Mouse (Mus musculus) kidney, embryonic 15.5 days (tissue): ENCODE measurements at regions not wholly inside any gene's neighbourhood (a gene's known extent, or its start where the extent isn't known, plus 50 kb on each side); places are given as distances from the start of the nearest gene placed in this dataset.

ENCODE experiments used
- ATAC-seq: fragments of 200-750 bp; cut with Nextera tagmentation; replicated peaks from 2 replicates; pipeline ENCODE4 v1.8.0; 2017; ENCODE audit warnings: moderate TSS enrichment; ENCODE audit not compliant: low FRiP score
- H3K27ac ChIP-seq: fragments of 300-500 bp; sonication (generic); 2 replicates; pipeline ENCODE4 v1.5.1; 2015; ENCODE audit warnings: mild to moderate bottlenecking, inconsistent platforms
- H3K27me3 ChIP-seq: fragments of 300-500 bp; sonication (generic); 2 replicates; pipeline ENCODE4 v1.6.1; 2015; ENCODE audit warnings: inconsistent platforms
- H3K36me3 ChIP-seq: fragments of 300-500 bp; sonication (generic); 2 replicates; pipeline ENCODE4 v1.6.1; 2015; ENCODE audit warnings: inconsistent platforms
- H3K4me1 ChIP-seq: fragments of 300-500 bp; sonication (generic); 2 replicates; pipeline ENCODE4 v1.6.1; 2015; ENCODE audit warnings: inconsistent platforms
- H3K4me2 ChIP-seq: fragments of 300-500 bp; sonication (generic); 2 replicates; pipeline ENCODE4 v1.6.1; 2015; ENCODE audit warnings: moderate library complexity, mild to moderate bottlenecking, inconsistent platforms
- H3K4me3 ChIP-seq: fragments of 300-500 bp; sonication (generic); replicated peaks from 2 replicates; pipeline ENCODE4 v1.5.1; 2015; ENCODE audit warnings: mild to moderate bottlenecking, inconsistent platforms
- H3K9ac ChIP-seq: fragments of 300-500 bp; sonication (generic); 2 replicates; pipeline ENCODE4 v1.6.1; 2015; ENCODE audit warnings: mild to moderate bottlenecking, inconsistent platforms
- H3K9me3 ChIP-seq: fragments of 300-500 bp; sonication (generic); replicated peaks from 2 replicates; pipeline ENCODE4 v1.6.1; 2016; ENCODE audit warnings: inconsistent platforms
- WGBS: fragments of 180-500 bp; shearing (Covaris S2); methylation state at CpG from one replicate; pipeline ENCODE4 v1.1.7; 2015; ENCODE audit warnings: mixed read lengths; 5-methylcytosine and 5-hydroxymethylcytosine counted together

- Histone ChIP-seq H3K4me1 (peaks cover 43% of the 10 kb centered on the region), H3K4me2 (peak overlapping the region; percentile 52), H3K27me3 (no peaks in the 10 kb centered on the region), H3K36me3 (no peaks in the 10 kb centered on the region), H3K4me3 (no peak overlapping the region), H3K9ac (peak overlapping the region; percentile 42; the same call in 1 of the 2 replicates), H3K27ac (peak overlapping the region; percentile 87), H3K9me3 (no peaks in the 10 kb centered on the region)
- ATAC-seq: no peak; the same call in 1 of the 2 replicates
- 74% methylated on average over 12 of the region's 12 CpGs for WGBS
Observed at GRCm38 (mm10) chr13:37514641-37515305, 169.8 kb downstream of the Ly86 start.

- WGBS: 46% methylated on average over 14 of the region's 14 CpGs
- ATAC-seq: no peak
- no peaks in the 10 kb centered on the region for H3K36me3 ChIP-seq
Observed at GRCm38 (mm10) chr13:37517055-37517807, 172.2 kb downstream of the Ly86 start.

GRCm38 (mm10) chr13:37519948-37520347 is 174.9 kb downstream of the Ly86 start:
- H3K4me1 ChIP-seq: peaks cover 11% of the 10 kb centered on the region
- H3K4me3 ChIP-seq: no peak overlapping the region
- H3K9ac ChIP-seq: no peak overlapping the region
- no peak overlapping the region for H3K4me2 ChIP-seq
- 87% methylated on average over 3 of the region's 3 CpGs for WGBS
- no peaks in the 10 kb centered on the region for H3K36me3 ChIP-seq
- no peaks in the 10 kb centered on the region for H3K27me3 ChIP-seq
- ATAC-seq: no peak
- H3K27ac ChIP-seq: no peak overlapping the region
- no peaks in the 10 kb centered on the region for H3K9me3 ChIP-seq

More at GRCm38 (mm10) chr13:37517055-37517807, 172.2 kb downstream of the Ly86 start:
- Histone ChIP-seq H3K27me3 (no peaks in the 10 kb centered on the region), H3K9me3 (no peaks in the 10 kb centered on the region), H3K4me1 (peaks cover 31% of the 10 kb centered on the region), H3K9ac (no peak overlapping the region), H3K27ac (no peak overlapping the region), H3K4me3 (no peak overlapping the region), H3K4me2 (no peak overlapping the region)

- Histone ChIP-seq H3K27me3 (no peaks in the 10 kb centered on the region), H3K4me2 (no peak overlapping the region), H3K36me3 (no peaks in the 10 kb centered on the region), H3K9ac (no peak overlapping the region), H3K4me1 (peaks cover 19% of the 10 kb centered on the region), H3K4me3 (no peak overlapping the region), H3K9me3 (no peaks in the 10 kb centered on the region), H3K27ac (no peak overlapping the region)
- WGBS: 82% methylated on average over 15 of the region's 15 CpGs
- no peak for ATAC-seq
Observed at GRCm38 (mm10) chr13:37525097-37525726, 180.2 kb downstream of the Ly86 start.

DNA sequence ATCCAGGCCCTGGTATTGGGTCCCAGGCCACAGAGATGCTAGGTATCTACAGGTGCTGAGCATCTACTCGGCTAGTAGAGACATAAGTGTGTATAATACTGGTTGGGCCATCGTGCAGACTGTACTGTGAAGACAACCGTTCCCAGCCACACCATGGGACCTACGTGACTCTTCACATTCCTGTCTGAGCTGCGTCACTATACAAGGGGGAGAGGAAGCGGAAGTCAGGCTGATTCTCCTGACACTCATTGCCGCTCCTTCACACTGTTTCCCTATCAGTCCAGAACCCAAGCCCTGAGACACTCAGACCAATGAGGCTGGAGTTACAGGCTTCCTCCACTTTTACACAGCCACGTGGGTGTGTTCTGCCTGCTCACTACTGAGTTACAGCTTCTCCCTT is 181.1 kb downstream of the Ly86 start:
- no peaks in the 10 kb centered on the region for H3K9me3 ChIP-seq
- WGBS: 73% methylated on average over 8 of the region's 8 CpGs
- H3K27me3 ChIP-seq: no peaks in the 10 kb centered on the region
- no peak overlapping the region for H3K27ac ChIP-seq
- H3K4me3 ChIP-seq: no peak overlapping the region
- H3K36me3 ChIP-seq: no peaks in the 10 kb centered on the region
- no peak for ATAC-seq
- H3K4me1 ChIP-seq: peaks cover 19% of the 10 kb centered on the region
- no peak overlapping the region for H3K4me2 ChIP-seq
- no peak overlapping the region for H3K9ac ChIP-seq

GRCm38 (mm10) chr13:37528380-37528779 is 183.4 kb downstream of the Ly86 start:
- Histone ChIP-seq H3K4me2 (no peak overlapping the region), H3K9ac (no peak overlapping the region), H3K27me3 (no peaks in the 10 kb centered on the region), H3K9me3 (no peaks in the 10 kb centered on the region), H3K27ac (peak overlapping the region; percentile 34; the same call in 1 of the 2 replicates), H3K36me3 (no peaks in the 10 kb centered on the region), H3K4me3 (no peak overlapping the region), H3K4me1 (peaks cover 34% of the 10 kb centered on the region)
- ATAC-seq: no peak
- WGBS: 45% methylated on average over 9 of the region's 9 CpGs

DNA sequence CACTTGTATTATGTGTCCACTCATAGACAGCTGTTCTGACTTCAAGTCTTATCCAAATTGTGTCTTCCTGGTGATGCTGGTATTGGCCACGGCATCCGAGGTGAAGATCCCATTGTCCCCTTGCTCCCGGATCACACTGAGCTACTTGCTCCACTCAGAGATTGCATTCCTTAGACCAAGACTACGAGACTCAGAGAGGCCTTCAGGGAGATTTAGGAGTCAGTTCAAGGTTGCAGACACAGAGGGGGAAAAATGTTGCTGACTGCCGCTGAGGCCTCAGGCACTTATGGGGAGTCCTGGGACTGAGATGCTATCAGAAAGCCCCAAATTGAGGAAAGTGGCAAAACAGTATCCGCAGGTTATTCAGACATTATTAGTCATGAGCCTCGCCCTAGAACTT is 183.9 kb downstream of the Ly86 start:
- H3K9ac ChIP-seq: no peak overlapping the region
- 64% methylated on average over 7 of the region's 7 CpGs for WGBS
- ATAC-seq: no peak

DNA sequence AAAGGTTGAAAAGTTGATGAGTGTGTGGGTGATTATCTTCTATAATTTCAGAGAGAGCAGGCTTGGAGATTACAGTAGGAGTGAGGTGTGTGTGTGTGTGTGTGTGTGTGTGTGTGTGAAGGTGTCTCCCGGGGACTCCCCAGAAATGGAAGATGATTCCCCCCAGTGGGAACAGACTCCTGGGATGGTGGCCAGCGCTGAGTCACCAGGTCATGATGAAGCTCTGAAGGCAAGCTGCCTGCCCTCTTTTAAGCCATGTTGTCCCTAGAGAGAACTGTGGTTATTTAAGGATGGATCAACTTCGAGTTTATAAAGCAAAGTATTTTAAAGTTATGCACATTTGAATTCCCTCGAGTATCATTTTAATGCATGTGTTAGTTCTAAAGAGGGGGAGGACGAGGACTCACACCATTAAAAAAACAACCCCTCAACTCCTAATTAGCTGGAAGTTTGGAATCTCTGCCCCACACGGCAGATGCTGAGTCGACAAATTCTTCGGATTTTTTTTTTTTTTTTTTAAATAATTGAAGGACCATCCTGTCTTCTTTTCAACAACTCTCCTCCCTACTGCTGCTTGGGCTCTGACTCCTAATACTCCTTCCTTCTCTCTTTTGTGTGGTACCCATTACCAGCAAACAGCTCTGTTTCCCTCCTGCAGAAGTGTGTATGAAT is 186.6 kb downstream of the Ly86 start:
- no peak overlapping the region for H3K4me3 ChIP-seq
- ATAC-seq: no peak
- no peaks in the 10 kb centered on the region for H3K27me3 ChIP-seq
- H3K4me2 ChIP-seq: no peak overlapping the region
- no peak overlapping the region for H3K9ac ChIP-seq
- H3K4me1 ChIP-seq: peaks cover 31% of the 10 kb centered on the region
- H3K9me3 ChIP-seq: no peaks in the 10 kb centered on the region
- H3K27ac ChIP-seq: peak overlapping the region; percentile 64; the same call in 1 of the 2 replicates
- H3K36me3 ChIP-seq: no peaks in the 10 kb centered on the region
- 44% methylated on average over 8 of the region's 8 CpGs for WGBS

More for the DNA sequence above, 183.9 kb downstream of the Ly86 start:
- no peak overlapping the region for H3K4me3 ChIP-seq
- H3K4me2 ChIP-seq: no peak overlapping the region
- no peaks in the 10 kb centered on the region for H3K27me3 ChIP-seq
- H3K36me3 ChIP-seq: no peaks in the 10 kb centered on the region
- no peaks in the 10 kb centered on the region for H3K9me3 ChIP-seq
- peak overlapping the region; percentile 34; the same call in 1 of the 2 replicates for H3K27ac ChIP-seq
- peaks cover 36% of the 10 kb centered on the region for H3K4me1 ChIP-seq

- H3K9ac ChIP-seq: no peak overlapping the region
- no peaks in the 10 kb centered on the region for H3K9me3 ChIP-seq
- H3K4me3 ChIP-seq: no peak overlapping the region
- no peaks in the 10 kb centered on the region for H3K27me3 ChIP-seq
- 77% methylated on average over 7 of the region's 7 CpGs for WGBS
- no peaks in the 10 kb centered on the region for H3K36me3 ChIP-seq
- H3K4me2 ChIP-seq: no peak overlapping the region
- peaks cover 34% of the 10 kb centered on the region for H3K4me1 ChIP-seq
- ATAC-seq: no peak
- peak overlapping the region; percentile 64; the same call in 1 of the 2 replicates for H3K27ac ChIP-seq
Observed at GRCm38 (mm10) chr13:37532596-37533170, 187.7 kb downstream of the Ly86 start.

DNA sequence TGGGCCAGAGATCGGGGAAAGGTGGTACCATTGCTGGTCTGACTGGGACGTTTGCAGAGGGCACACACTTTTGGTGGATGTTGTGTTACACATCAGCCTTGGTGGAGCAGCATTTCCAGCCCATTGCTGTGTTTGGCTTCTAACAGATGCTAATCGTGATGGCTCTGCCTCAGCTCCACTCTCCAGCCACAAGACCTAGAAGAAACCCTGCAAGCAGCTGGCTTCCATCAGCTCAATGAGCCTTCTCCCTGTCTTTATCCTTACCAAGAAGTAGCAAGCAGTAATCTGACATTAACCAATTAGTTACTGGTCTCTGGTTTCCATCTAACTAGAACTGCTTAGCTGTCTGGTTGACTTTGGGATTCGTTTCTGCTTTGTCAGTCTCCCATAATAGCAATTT is 188.8 kb downstream of the Ly86 start:
- ATAC-seq: no peak
- WGBS: 67% methylated on average over 4 of the region's 4 CpGs
- Histone ChIP-seq H3K9me3 (no peaks in the 10 kb centered on the region), H3K36me3 (no peaks in the 10 kb centered on the region), H3K4me3 (no peak overlapping the region), H3K27ac (no peak overlapping the region), H3K27me3 (no peaks in the 10 kb centered on the region), H3K9ac (no peak overlapping the region), H3K4me2 (no peak overlapping the region), H3K4me1 (peaks cover 27% of the 10 kb centered on the region)

DNA sequence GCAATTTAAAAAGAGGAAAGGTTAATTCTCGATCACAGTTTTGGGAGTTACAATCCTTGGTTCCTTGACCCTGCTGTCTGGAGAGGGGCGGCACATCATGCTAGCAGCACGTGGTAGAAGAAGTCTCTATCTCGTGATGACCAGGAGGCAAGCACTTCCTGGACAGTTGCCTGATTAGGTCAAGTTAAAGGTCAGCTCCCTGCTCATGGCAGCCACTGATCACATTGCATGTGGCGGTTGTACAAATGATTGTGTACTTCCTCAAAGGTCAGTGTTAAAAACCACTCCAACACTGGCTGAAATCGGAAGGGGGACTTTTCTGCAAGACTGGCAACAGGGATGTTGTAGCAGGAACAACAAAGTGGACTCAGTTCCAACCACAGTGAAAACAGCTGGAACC is 192.3 kb downstream of the Ly86 start:
- no peak overlapping the region for H3K4me2 ChIP-seq
- H3K4me1 ChIP-seq: peaks cover 30% of the 10 kb centered on the region
- H3K9ac ChIP-seq: no peak overlapping the region
- no peak for ATAC-seq
- H3K36me3 ChIP-seq: no peaks in the 10 kb centered on the region
- 45% methylated on average over 6 of the region's 6 CpGs for WGBS
- no peaks in the 10 kb centered on the region for H3K27me3 ChIP-seq
- H3K9me3 ChIP-seq: no peaks in the 10 kb centered on the region
- no peak overlapping the region; the same call in 1 of the 2 replicates for H3K27ac ChIP-seq
- no peak overlapping the region for H3K4me3 ChIP-seq
